Mouse (Mus musculus) heart, adult 2 months (tissue): Measurements from ENCODE around the gene Znhit6. TPM values are rescaled to one million over a fixed set of nuclear protein-coding genes. Genes with fewer than 3 reads are reported as not detected.

Source experiments
- DNase-seq, 2 experiments: peaks; one replicate each; pipeline ENCODE4 v3.0.0; 2021
- H3K27ac ChIP-seq: fragments of 200-600 bp; 2 replicates; pipeline ENCODE4 v1.8.1; 2022
- H3K27me3 ChIP-seq: fragments of 200-500 bp; 2 replicates; pipeline ENCODE4 v1.6.1; 2012; ENCODE audit warnings: mild to moderate bottlenecking, low read length, inconsistent platforms, mixed read lengths; ENCODE audit not compliant: control insufficient read depth, insufficient read depth
- H3K36me3 ChIP-seq: fragments of 200-500 bp; 2 replicates; pipeline ENCODE4 v1.6.1; 2012; ENCODE audit warnings: low read length, inconsistent platforms; ENCODE audit not compliant: control insufficient read depth, insufficient read depth
- H3K4me1 ChIP-seq: fragments of 200-500 bp; 2 replicates; pipeline ENCODE4 v1.6.1; 2011; ENCODE audit warnings: low read length; ENCODE audit not compliant: control insufficient read depth, insufficient read depth
- H3K4me3 ChIP-seq: fragments of 200-600 bp; 2 replicates; pipeline ENCODE4 v1.8.1; 2022
- H3K79me2 ChIP-seq: fragments of 200-500 bp; replicated peaks from 2 replicates; pipeline ENCODE4 v1.6.1; 2012; ENCODE audit warnings: mild to moderate bottlenecking, inconsistent platforms, low read length, moderate library complexity, mixed read lengths; ENCODE audit not compliant: control insufficient read depth, insufficient read depth
- H3K9ac ChIP-seq: fragments of 200-500 bp; 2 replicates; pipeline ENCODE4 v1.6.1; 2012; ENCODE audit warnings: low read depth, mild to moderate bottlenecking, control low read depth, inconsistent platforms, low read length, mixed read lengths
- CTCF ChIP-seq: fragments of 200-600 bp; IDR thresholded peaks from 2 replicates; pipeline ENCODE4 v1.8.1; 2022; ENCODE audit warnings: antibody characterized with exemption, mild to moderate bottlenecking, moderate library complexity
- EP300 ChIP-seq: fragments of 200-500 bp; IDR thresholded peaks from 2 replicates; pipeline ENCODE4 v1.6.1; 2011; ENCODE audit warnings: low read depth, low read length, control low read depth; ENCODE audit not compliant: insufficient read depth
- POLR2A ChIP-seq: fragments of 200-500 bp; IDR thresholded peaks from 2 replicates; pipeline ENCODE4 v1.6.1; 2011; ENCODE audit warnings: mild to moderate bottlenecking, low read depth, low read length, control low read depth; ENCODE audit not compliant: insufficient read depth
- WGBS: fragments of 180-500 bp; shearing (Covaris S2); methylation state at CpG from one replicate; pipeline ENCODE4 v1.1.7; 2018; 5-methylcytosine and 5-hydroxymethylcytosine counted together
- intact Hi-C: fragments of 180-260 bp; cut with DNase I; formaldehyde crosslinking; loops from one replicate; pipeline ENCODE4 v1.15.1; 2025
- polyA plus RNA-seq: library from polyadenylated mRNA; depleted of rRNA; stranded (reverse); fragments of >200 nt; gene quantifications from 2 replicates; pipeline ENCODE4 v1.2.3, GENCODE M21; 2012
- total RNA-seq, 2 experiments: library from RNA; stranded (reverse); gene quantifications; 2 replicates each; pipeline ENCODE4 v1.2.3; 2021

Gene Znhit6
- total and polyA plus RNA-seq, 3 experiments, result 4.0 to 10.4 (median 10.3) TPM

DNA sequence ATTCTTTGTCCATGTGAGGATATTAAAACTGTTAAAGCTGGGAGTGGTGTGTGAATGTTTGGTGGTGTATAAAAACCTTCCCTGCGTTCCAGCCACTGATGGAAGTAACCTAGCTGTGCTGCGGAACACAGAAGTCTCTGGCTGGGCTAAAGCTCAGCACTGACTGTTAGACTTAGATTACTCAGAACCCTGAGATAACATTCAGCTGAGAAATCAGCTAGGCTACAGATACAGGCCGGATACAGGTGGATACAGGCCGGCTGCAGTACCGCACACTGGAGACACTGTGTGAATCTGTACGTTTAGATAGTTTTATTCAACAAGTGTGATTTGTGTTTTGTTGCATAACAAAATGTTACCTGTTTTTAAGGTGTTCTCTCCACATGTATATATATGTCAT, 24.8 kb downstream of the Znhit6 start:
- no peak for DNase-seq
- intact Hi-C loops, result no loop called here
- Histone ChIP-seq H3K36me3 (no peaks in the 10 kb centered on the region), H3K4me1 (no peaks in the 10 kb centered on the region), H3K4me3 (no peak overlapping the region), H3K9ac (no peak overlapping the region), H3K27ac (no peak overlapping the region), H3K79me2 (no peaks in the 10 kb centered on the region), H3K27me3 (no peaks in the 10 kb centered on the region)
- 72% methylated on average over 6 of the region's 6 CpGs for WGBS
- no peak for TF ChIP-seq EP300
- no peak for TF ChIP-seq POLR2A
- no peak for TF ChIP-seq CTCF

DNA sequence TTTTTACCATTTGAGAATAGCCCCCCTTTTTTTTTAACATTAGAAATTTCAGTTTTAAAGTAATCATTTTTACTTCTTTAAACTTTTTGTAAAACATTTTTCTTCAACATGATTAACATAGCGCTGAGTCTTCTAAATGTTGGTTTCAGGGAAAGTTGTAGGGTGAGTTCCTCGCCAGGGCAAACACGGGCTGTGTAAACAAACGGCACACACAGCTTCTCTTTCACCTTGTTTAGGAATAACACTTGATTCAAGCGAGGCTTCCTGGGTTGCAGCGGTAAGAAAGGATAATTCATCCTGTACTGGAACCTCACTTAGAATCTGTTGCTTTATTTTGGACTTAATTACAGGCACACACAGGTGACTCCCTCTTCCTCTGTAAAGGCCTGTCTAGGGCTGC, 25.3 kb downstream of the Znhit6 start:
- no peak overlapping the region for H3K27ac ChIP-seq
- H3K4me1 ChIP-seq, result no peaks in the 10 kb centered on the region
- H3K9ac ChIP-seq, result no peak overlapping the region
- no peaks in the 10 kb centered on the region for H3K36me3 ChIP-seq
- no peaks in the 10 kb centered on the region for H3K79me2 ChIP-seq
- TF ChIP-seq POLR2A (no peak), CTCF (no peak), EP300 (no peak)
- no peak overlapping the region for H3K4me3 ChIP-seq
- intact Hi-C loops, result no loop called here
- no peaks in the 10 kb centered on the region for H3K27me3 ChIP-seq
- DNase-seq, result no peak
- WGBS, result 74% methylated on average over 6 of the region's 6 CpGs

DNA sequence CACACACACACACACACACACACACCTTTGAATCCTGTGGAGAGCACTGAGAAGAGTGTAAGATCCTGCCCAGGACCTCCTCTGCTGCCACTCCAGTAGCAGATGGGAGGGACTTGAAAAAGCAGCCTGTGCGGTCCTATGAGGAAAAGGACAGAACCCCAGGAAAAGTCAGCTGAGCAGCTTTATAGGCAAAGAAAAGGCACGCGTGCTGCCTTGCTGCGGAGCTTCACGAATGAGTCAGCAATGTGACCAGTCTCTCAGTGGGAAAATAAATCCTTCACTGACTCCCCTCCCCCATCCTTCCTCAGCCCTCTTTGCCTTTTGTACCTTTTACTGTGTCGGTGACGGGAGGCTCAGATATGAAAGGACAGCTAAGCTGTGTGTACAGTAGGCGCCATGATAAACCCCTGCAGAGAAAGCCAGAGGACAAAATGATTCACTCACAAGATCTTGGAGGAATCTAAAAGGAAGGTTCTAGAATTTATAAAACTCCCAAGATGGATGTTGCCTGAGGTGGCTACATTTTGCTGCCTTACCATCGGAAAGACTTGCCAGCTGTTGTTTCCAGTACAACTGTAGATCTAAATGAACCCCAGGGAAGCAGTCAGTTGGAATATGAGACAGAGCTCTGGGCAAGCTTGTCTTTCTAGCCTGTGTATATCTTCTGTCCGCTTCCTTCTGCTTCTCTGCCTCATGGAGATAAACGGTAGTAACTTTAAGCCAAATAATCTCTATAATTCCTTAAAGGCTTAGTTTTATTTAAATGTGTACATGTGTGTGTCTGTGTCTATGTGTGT, 26.6 kb downstream of the Znhit6 start:
- H3K4me1 ChIP-seq, result no peaks in the 10 kb centered on the region
- H3K9ac ChIP-seq, result no peak overlapping the region
- no peak overlapping the region for H3K4me3 ChIP-seq
- H3K27ac ChIP-seq, result no peak overlapping the region
- no peaks in the 10 kb centered on the region for H3K36me3 ChIP-seq
- intact Hi-C loops, result no loop called here
- 71% methylated on average over 11 of the region's 11 CpGs for WGBS
- H3K79me2 ChIP-seq, result no peaks in the 10 kb centered on the region
- TF ChIP-seq CTCF (no peak), EP300 (no peak), POLR2A (no peak)
- DNase-seq, result no peak
- H3K27me3 ChIP-seq, result no peaks in the 10 kb centered on the region

- 77% methylated on average over 5 of the region's 5 CpGs for WGBS
- H3K27ac ChIP-seq, result no peak overlapping the region
- DNase-seq, result no peak
- H3K27me3 ChIP-seq, result no peaks in the 10 kb centered on the region
- no peak overlapping the region for H3K9ac ChIP-seq
- no peaks in the 10 kb centered on the region for H3K4me1 ChIP-seq
- H3K79me2 ChIP-seq, result no peaks in the 10 kb centered on the region
- intact Hi-C loops, result no loop called here
- TF ChIP-seq CTCF (no peak), POLR2A (no peak), EP300 (no peak)
- H3K4me3 ChIP-seq, result no peak overlapping the region
- no peaks in the 10 kb centered on the region for H3K36me3 ChIP-seq
These were observed 29.6 kb downstream of the Znhit6 start for GRCm38 (mm10) chr3:145605437-145606123.

DNA sequence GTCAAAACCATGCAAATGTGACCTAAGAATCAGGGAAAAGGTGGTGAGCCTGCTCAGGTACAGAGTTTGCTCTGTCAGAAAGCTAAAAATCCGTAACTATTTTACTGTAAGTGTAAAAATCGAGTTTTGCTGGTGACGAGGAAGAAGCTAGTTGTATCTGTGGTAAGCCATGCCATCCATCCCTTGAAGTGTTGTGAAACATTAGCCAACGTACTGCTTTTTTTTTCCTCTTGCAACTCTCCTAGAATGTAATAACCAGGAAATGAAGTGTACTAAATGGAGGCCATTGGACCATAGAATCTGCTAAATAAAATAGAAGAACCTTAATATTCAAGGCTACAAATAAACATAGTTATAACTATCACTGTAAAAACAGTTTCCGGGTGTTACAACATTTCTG, 32.3 kb downstream of the Znhit6 start:
- DNase-seq, result no peak
- no peaks in the 10 kb centered on the region for H3K4me1 ChIP-seq
- no peaks in the 10 kb centered on the region for H3K36me3 ChIP-seq
- no peaks in the 10 kb centered on the region for H3K79me2 ChIP-seq
- 89% methylated on average over 5 of the region's 5 CpGs for WGBS
- no peak overlapping the region for H3K4me3 ChIP-seq
- no peak overlapping the region for H3K27ac ChIP-seq
- no peaks in the 10 kb centered on the region for H3K27me3 ChIP-seq
- intact Hi-C loops, result no loop called here
- TF ChIP-seq CTCF (no peak), POLR2A (no peak), EP300 (no peak)
- H3K9ac ChIP-seq, result no peak overlapping the region

- peak; percentile 83 for TF ChIP-seq CTCF
- TF ChIP-seq POLR2A, result no peak
- 21% methylated on average over 4 of the region's 4 CpGs for WGBS
- H3K27ac ChIP-seq, result no peak overlapping the region
- no peaks in the 10 kb centered on the region for H3K79me2 ChIP-seq
- peaks cover 2% of the 10 kb centered on the region; the same call in 1 of the 2 replicates for H3K4me1 ChIP-seq
- DNase-seq, result no peak
- no peak overlapping the region for H3K4me3 ChIP-seq
- H3K36me3 ChIP-seq, result no peaks in the 10 kb centered on the region
- no peak overlapping the region for H3K9ac ChIP-seq
- H3K27me3 ChIP-seq, result no peaks in the 10 kb centered on the region
- intact Hi-C loops, result no loop called here
These were observed 36.7 kb downstream of the Znhit6 start for GRCm38 (mm10) chr3:145612662-145613061.
